Mouse (Mus musculus) intestine, embryonic 14.5 days (tissue): Measurements from ENCODE around the gene Hmces. TPM values are rescaled to one million over a fixed set of nuclear protein-coding genes. Genes with fewer than 3 reads are reported as not detected.

Experiments used
- ATAC-seq: fragments of 200-750 bp; cut with Nextera tagmentation; replicated peaks from 2 replicates; pipeline ENCODE4 v1.8.0; 2017; ENCODE audit warnings: low read depth, moderate number of reproducible peaks, moderate TSS enrichment, moderate library complexity; ENCODE audit not compliant: low FRiP score, low TSS enrichment
- DNase-seq: peaks from one replicate; pipeline ENCODE4 v3.0.0-alpha.2; 2018; ENCODE audit warnings: low spot score
- H3K27ac ChIP-seq: fragments of 300-500 bp; sonication (generic); 2 replicates; pipeline ENCODE4 v1.5.1; 2014; ENCODE audit warnings: low read depth, mild to moderate bottlenecking, control low read depth
- H3K27me3 ChIP-seq: fragments of 300-500 bp; sonication (generic); replicated peaks from 2 replicates; pipeline ENCODE4 v1.6.1; 2014; ENCODE audit warnings: low read length, control low read depth; ENCODE audit not compliant: control insufficient read depth, insufficient read depth
- H3K36me3 ChIP-seq: fragments of 300-500 bp; sonication (generic); 2 replicates; pipeline ENCODE4 v1.6.1; 2014; ENCODE audit warnings: low read length, control low read depth; ENCODE audit not compliant: control insufficient read depth, insufficient read depth
- H3K4me1 ChIP-seq: fragments of 300-500 bp; sonication (generic); replicated peaks from 2 replicates; pipeline ENCODE4 v1.6.1; 2014; ENCODE audit warnings: low read length, control low read depth, mixed read lengths; ENCODE audit not compliant: control insufficient read depth, insufficient read depth
- H3K4me2 ChIP-seq: fragments of 300-500 bp; sonication (generic); 2 replicates; pipeline ENCODE4 v1.6.1; 2014; ENCODE audit warnings: low read length
- H3K4me3 ChIP-seq: fragments of 300-500 bp; sonication (generic); 2 replicates; pipeline ENCODE4 v1.5.1; 2014; ENCODE audit warnings: low read depth, low read length, control low read depth, mixed read lengths
- H3K9ac ChIP-seq: fragments of 300-500 bp; sonication (generic); 2 replicates; pipeline ENCODE4 v1.6.1; 2014; ENCODE audit warnings: mild to moderate bottlenecking, low read length
- H3K9me3 ChIP-seq: fragments of 300-500 bp; sonication (generic); 2 replicates; pipeline ENCODE4 v1.6.1; 2016; ENCODE audit warnings: low read length, control low read depth; ENCODE audit not compliant: control insufficient read depth
- WGBS: fragments of 180-500 bp; shearing (Covaris S2); extraction: QIAGEN DNeasy Blood & Tissue Kit; methylation state at CpG from one replicate; pipeline ENCODE4 v1.1.7; 2014; 5-methylcytosine and 5-hydroxymethylcytosine counted together
- polyA plus RNA-seq: library from polyadenylated mRNA; unstranded; fragments of >200 nt; fragmentation: Nextera tagmentation; extraction: Ambion mirVana; gene quantifications from 2 replicates; pipeline ENCODE4 v1.2.1, GENCODE M21; 2014

Hmces gene
- polyA plus RNA-seq, 1 experiment from 2014 or later, result 45.1 TPM

DNA sequence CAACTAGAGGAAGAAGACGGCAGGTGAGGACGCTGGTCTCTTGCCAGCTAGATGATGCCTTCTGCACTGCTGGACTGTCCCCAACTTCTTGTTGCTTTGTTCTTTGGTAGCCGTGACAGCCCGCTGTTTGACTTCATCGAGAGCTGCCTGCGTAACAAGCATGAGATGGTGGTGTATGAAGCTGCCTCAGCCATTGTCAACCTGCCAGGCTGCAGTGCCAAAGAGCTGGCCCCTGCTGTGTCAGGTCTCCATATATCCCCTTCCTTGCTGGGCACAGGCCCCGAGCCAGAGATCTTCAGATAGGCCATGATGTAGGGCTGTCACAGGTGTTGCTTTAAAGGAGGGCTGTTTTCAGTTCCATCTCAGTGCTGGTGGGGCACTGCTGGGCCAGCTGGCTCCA lies 19.8 kb upstream of the Hmces start:
- WGBS, result 93% methylated on average over 7 of the region's 7 CpGs
- no peak overlapping the region for H3K9ac ChIP-seq
- no peak for ATAC-seq
- no peak overlapping the region for H3K4me3 ChIP-seq
- H3K36me3 ChIP-seq, result peaks cover 98% of the 10 kb centered on the region
- peaks cover 1% of the 10 kb centered on the region for H3K4me1 ChIP-seq
- H3K9me3 ChIP-seq, result no peaks in the 10 kb centered on the region
- H3K4me2 ChIP-seq, result no peak overlapping the region
- no peak for DNase-seq
- no peak overlapping the region for H3K27ac ChIP-seq
- no peaks in the 10 kb centered on the region for H3K27me3 ChIP-seq

DNA sequence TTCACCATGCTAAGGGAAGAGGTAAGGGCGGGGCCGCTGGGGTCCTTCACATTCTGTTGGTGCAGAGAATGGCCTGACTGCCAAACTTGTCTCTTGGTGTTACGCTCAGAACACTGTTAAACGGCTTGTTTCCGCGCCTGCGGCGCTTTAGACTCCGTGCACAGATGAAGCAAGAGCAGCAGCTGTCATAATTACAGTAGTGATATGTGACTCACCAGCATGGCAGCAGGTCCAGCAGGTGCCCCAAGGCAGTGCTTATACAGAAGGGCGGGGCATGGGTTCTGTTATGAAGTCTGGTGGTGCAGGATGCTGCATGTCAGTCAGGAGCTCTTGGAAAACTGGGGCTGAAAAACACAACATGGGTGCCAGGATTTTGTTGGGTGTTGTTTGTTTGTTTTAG lies 15.7 kb upstream of the Hmces start:
- Histone ChIP-seq H3K27me3 (no peaks in the 10 kb centered on the region), H3K36me3 (peaks cover 98% of the 10 kb centered on the region), H3K27ac (no peak overlapping the region), H3K4me2 (no peak overlapping the region), H3K9ac (no peak overlapping the region), H3K4me3 (no peak overlapping the region), H3K4me1 (no peaks in the 10 kb centered on the region), H3K9me3 (no peaks in the 10 kb centered on the region)
- ATAC-seq, result no peak
- DNase-seq, result no peak
- 92% methylated on average over 10 of the region's 10 CpGs for WGBS

DNA sequence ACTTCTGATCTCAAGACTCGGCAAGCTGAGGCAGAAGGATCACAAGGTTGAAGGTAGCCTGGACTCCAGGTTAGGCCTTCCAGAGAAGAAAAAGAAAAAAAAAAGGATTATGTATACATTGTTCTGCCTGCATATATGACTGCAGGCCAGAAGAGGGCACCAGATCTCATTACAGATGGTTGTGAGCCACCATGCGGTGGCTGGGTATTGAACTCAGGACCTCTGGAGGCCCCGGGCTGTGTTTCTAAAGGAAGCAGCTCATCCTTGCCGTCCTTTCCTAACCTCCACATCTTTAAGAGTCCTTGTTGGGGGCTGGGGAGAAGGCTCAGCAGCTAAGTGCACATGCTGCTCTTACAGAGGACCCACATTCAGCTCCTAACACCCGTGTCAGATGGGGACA lies 7.1 kb upstream of the Hmces start:
- 70% methylated on average over 5 of the region's 5 CpGs for WGBS
- H3K36me3 ChIP-seq, result peaks cover 98% of the 10 kb centered on the region
- H3K27me3 ChIP-seq, result no peaks in the 10 kb centered on the region
- no peaks in the 10 kb centered on the region for H3K4me1 ChIP-seq
- no peaks in the 10 kb centered on the region for H3K9me3 ChIP-seq
- H3K4me2 ChIP-seq, result no peak overlapping the region
- DNase-seq (no peak), ATAC-seq (no peak)
- no peak overlapping the region for H3K27ac ChIP-seq
- H3K9ac ChIP-seq, result no peak overlapping the region
- H3K4me3 ChIP-seq, result no peak overlapping the region

DNA sequence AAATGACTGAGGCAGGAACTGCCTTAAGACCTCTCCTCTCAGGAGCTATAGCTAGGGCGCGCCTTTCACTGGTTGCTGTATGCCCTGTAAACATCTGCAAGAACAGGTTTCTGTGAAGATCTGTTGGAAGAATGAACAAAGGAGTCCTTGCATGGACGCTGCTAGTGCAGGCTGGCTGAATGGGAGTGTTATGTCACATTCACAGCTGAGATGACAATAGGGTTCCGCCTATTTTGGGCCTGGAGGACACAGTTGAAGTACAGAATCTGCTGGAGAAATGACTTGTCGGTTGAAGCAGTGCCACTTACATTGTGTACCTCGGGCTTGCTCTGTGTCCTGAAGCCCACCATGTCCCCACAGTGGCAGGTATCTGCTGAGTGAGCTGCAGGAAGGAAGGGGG lies 4.6 kb upstream of the Hmces start:
- ATAC-seq, result no peak
- Histone ChIP-seq H3K4me3 (no peak overlapping the region), H3K27me3 (no peaks in the 10 kb centered on the region), H3K9me3 (no peaks in the 10 kb centered on the region), H3K36me3 (peaks cover 89% of the 10 kb centered on the region), H3K9ac (no peak overlapping the region), H3K4me1 (no peaks in the 10 kb centered on the region), H3K4me2 (no peak overlapping the region), H3K27ac (no peak overlapping the region)
- DNase-seq, result no peak
- 89% methylated on average over 6 of the region's 6 CpGs for WGBS

DNA sequence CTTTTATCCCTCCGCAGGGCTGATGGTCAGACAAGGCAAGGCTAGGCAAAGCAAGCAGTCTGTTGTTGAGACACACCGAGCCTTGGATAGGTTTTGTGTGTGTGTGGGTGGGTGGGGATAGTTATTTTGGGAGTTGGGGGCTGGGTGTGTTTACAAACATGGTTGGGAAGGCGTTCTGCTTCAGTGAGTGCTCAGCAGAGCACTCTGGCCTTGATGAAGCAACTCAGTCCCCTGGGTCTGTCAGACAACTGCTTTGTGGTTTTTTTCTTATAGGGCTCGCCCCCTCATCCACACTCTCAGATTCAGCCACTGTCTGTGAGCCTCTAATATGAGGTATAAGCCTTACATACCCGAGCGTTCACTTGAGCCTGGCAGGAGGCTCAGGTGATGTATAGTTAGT lies 2.2 kb upstream of the Hmces start:
- no peak overlapping the region for H3K27ac ChIP-seq
- no peak overlapping the region for H3K4me2 ChIP-seq
- H3K4me1 ChIP-seq, result peaks cover 10% of the 10 kb centered on the region
- H3K9me3 ChIP-seq, result no peaks in the 10 kb centered on the region
- H3K9ac ChIP-seq, result no peak overlapping the region
- no peaks in the 10 kb centered on the region for H3K27me3 ChIP-seq
- DNase-seq (no peak), ATAC-seq (no peak)
- 83% methylated on average over 6 of the region's 6 CpGs for WGBS
- peaks cover 73% of the 10 kb centered on the region for H3K36me3 ChIP-seq
- H3K4me3 ChIP-seq, result no peak overlapping the region

DNA sequence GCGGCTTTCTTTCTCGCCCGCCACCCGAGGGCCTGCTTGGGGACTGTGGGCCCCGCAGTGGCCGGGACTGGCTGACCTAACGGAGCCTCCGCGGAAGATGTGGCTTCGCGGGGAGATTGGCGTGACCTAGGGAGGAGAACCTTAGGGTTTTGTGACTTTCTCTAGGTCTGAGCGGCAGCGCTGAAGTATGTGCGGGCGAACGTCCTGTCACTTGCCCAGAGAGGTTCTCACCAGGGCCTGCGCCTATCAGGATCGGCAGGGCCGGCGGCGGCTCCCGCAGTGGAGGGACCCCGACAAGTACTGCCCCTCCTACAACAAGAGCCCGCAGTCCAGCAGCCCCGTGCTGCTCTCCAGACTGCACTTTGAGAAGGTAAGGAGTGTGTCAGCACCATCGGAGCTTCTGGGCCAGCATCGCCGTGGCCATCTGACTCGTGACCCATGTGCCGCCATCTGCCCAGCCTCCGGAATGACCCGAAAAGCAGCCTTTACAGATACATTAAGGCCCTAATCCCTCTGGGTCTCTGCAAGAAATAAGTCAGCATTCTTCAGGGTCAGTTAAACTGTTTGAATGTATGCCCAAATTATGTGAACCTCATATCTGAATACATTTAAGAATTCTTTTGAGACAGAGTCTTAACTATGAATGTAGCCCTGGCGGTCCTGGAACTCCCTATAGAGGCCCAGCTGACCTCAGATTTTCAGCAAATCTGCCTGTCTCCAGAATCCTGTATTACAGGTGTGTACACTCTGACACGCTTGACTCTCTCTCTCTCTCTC lies 779 bp downstream of the Hmces start:
- peak overlapping the region; percentile 70 for H3K4me2 ChIP-seq
- peak overlapping the region; percentile 68 for H3K9ac ChIP-seq
- peaks cover 72% of the 10 kb centered on the region for H3K36me3 ChIP-seq
- H3K4me3 ChIP-seq, result peak overlapping the region; percentile 55
- no peaks in the 10 kb centered on the region for H3K27me3 ChIP-seq
- peak; percentile 64 for ATAC-seq
- peak overlapping the region; percentile 85 for H3K27ac ChIP-seq
- 3% methylated on average over 35 of the region's 35 CpGs for WGBS
- H3K9me3 ChIP-seq, result no peaks in the 10 kb centered on the region
- peaks cover 10% of the 10 kb centered on the region for H3K4me1 ChIP-seq
- DNase-seq, result peak; percentile 84

DNA sequence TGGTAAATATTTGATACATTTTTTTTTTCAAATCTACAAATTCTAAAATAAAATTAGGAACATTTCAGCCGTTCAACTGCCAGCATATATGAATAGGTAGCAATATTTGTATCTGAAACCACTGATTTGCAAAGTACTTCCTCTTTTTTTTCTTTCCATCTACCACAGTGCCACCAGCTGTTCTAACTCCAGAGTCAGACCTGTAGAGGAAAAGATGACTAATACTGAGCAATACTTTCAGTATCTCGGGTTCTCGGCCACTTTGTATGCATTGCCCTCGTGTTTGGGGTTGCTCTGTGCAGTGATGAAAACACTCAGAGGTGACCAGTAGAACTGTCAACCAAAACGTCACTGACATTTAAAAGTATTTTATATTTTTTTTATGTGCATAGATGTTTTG lies 2.2 kb downstream of the Hmces start:
- Histone ChIP-seq H3K27ac (no peak overlapping the region), H3K4me2 (no peak overlapping the region), H3K4me3 (no peak overlapping the region), H3K4me1 (peaks cover 10% of the 10 kb centered on the region), H3K27me3 (no peaks in the 10 kb centered on the region), H3K9ac (no peak overlapping the region), H3K36me3 (peaks cover 70% of the 10 kb centered on the region), H3K9me3 (no peaks in the 10 kb centered on the region)
- no peak for DNase-seq
- WGBS, result 78% methylated on average over 5 of the region's 5 CpGs
- no peak for ATAC-seq

DNA sequence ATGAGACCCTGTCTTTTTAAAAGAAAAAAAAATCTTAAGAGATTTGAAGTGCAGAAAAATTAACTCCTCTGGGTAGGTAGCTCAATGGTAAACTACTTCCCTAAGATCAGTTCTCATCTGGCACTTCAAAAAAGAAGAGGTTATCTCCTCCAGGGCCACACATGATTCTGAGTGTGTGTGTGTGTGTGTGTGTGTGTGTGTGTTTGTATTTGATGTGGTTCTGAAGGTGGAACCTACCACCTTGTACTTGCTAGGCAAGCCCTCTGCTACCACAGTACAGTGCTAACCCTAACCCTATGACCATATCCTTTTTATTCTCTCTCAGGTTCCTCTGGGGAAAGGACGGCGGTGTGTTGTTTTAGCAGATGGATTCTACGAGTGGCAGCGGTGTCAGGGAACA lies 7.5 kb downstream of the Hmces start:
- H3K9me3 ChIP-seq, result no peaks in the 10 kb centered on the region
- peaks cover 89% of the 10 kb centered on the region for H3K36me3 ChIP-seq
- no peak for DNase-seq
- no peak overlapping the region for H3K4me2 ChIP-seq
- 89% methylated on average over 4 of the region's 4 CpGs for WGBS
- no peaks in the 10 kb centered on the region for H3K27me3 ChIP-seq
- ATAC-seq, result no peak
- no peak overlapping the region for H3K9ac ChIP-seq
- no peaks in the 10 kb centered on the region; the same call in 1 of the 2 replicates for H3K4me1 ChIP-seq
- no peak overlapping the region for H3K4me3 ChIP-seq
- H3K27ac ChIP-seq, result no peak overlapping the region

DNA sequence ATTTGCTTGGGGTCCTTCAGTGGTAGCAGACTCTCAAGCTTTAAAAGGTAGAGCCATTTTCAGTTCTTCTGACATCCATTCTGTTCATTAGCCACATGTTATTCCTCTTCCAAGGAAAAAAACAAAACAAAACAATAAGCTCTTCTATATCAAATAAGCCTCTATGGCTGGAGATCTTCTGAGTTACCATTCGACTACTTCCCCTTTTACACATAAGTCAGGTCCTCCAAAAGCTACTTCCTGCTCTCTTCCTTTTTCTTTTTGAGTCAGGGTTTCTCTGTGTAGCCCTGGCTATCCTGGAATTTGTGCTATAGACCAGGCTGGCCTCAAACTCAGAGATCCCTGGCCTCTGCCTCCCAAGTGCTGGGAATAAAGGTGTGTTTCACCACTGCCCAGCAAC lies 9.9 kb downstream of the Hmces start:
- WGBS, result 77% methylated on average over 1 of the region's 1 CpGs
- peaks cover 80% of the 10 kb centered on the region for H3K36me3 ChIP-seq
- no peaks in the 10 kb centered on the region for H3K9me3 ChIP-seq

More for the DNA sequence above, 9.9 kb downstream of the Hmces start:
- Histone ChIP-seq H3K4me1 (no peaks in the 10 kb centered on the region), H3K4me2 (no peak overlapping the region), H3K27me3 (no peaks in the 10 kb centered on the region), H3K4me3 (no peak overlapping the region), H3K9ac (no peak overlapping the region), H3K27ac (no peak overlapping the region)
- DNase-seq, result no peak
- ATAC-seq, result no peak
